Mouse (Mus musculus): ENCODE results near the gene Ccl12.

Ccl12 gene

DNA sequence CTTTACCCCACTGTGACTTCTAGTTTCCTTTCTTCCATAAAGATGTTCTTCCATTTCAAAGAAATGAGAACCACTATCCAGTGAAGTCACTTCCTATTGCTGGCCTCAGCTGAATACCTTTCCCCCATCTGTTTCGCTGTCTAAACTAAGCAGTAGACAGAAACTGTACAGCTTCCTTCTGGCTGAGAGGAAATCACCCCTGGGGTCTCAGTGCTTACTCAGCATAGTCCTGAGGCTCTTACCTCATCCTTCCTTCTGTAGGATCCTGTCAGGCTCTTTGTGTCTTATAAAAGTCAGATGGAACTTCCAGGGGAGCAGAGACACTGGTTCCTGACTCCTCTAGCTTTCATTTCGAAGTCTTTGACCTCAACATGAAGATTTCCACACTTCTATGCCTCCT, at the start of gene Ccl12:
Ccl12 (plus strand) TSS at position 317 of the 400 bp plus-strand sequence.
- TF ChIP-seq GATA4 (IDR thresholded peaks at IDR 0.05; ENCODE audit: insufficient replicate concordance, low read length): no peak

GRCm38 (mm10) chr11:82053849-82054248, 47.8 kb upstream of the Ccl12 start:
- TF ChIP-seq GATA4 (IDR thresholded peaks at IDR 0.05; ENCODE audit: insufficient replicate concordance, low read length): no peak

- TF ChIP-seq GATA4 (IDR thresholded peaks at IDR 0.05; ENCODE audit: insufficient replicate concordance, low read length): no peak
These were observed 44.0 kb upstream of the Ccl12 start, which contains the start of gene Ccl11 for GRCm38 (mm10) chr11:82057646-82058045. Ccl11 (plus strand) TSS chr11:82057823.

- no peak for TF ChIP-seq GATA4 (IDR thresholded peaks at IDR 0.05; ENCODE audit: insufficient replicate concordance, low read length)
These were observed 39.4 kb upstream of the Ccl12 start for GRCm38 (mm10) chr11:82062226-82062625.

- no peak for TF ChIP-seq GATA4 (IDR thresholded peaks at IDR 0.05; ENCODE audit: insufficient replicate concordance, low read length)
These were observed 38.2 kb upstream of the Ccl12 start for GRCm38 (mm10) chr11:82063454-82063853.

- TF ChIP-seq GATA4 (IDR thresholded peaks at IDR 0.05; ENCODE audit: insufficient replicate concordance, low read length): no peak
These were observed 34.6 kb upstream of the Ccl12 start for GRCm38 (mm10) chr11:82066953-82067571.

DNA sequence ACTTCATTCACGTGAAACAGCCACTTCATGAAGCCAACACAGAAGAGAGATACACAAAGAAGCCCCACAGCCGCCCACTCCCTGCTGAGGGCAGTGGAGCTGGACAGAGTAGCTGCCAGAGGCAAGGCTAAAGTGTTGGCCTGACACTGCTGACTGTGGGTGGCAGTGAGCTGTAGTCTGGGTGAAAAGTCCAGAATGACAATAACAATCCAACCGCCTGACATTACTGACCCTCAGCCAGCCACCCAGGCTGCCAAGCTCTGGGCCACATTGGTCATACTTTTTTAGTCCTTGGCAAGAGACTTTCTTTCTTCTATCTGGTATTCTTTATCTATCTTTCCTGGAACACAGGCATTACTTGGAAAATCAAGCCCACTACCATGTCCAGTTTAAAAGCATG, 30.6 kb upstream of the Ccl12 start:
- no peak for TF ChIP-seq GATA4 (IDR thresholded peaks at IDR 0.05; ENCODE audit: insufficient replicate concordance, low read length)

DNA sequence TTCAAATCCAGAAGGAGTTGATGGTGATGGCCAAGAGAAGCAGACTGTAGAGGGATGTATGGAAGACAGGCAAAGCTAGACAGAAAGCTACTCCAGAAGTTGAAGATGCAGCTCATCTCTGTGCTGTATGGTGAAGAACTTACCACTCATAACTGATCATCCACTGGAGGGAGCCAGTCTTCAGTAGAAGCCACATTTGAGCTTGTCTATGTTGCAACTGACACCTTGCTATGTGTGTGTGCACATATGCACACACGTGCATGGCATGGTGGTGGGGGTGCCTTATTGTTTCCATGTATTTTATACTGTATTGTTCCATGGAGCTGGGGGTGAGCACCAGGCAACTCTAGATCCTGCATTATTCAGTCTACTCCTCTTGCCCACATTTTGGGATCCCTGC, 29.3 kb upstream of the Ccl12 start:
- no peak for TF ChIP-seq GATA4 (IDR thresholded peaks at IDR 0.05; ENCODE audit: insufficient replicate concordance, low read length)

- TF ChIP-seq GATA4 (IDR thresholded peaks at IDR 0.05; ENCODE audit: insufficient replicate concordance, low read length): no peak
These were observed 28.7 kb upstream of the Ccl12 start for GRCm38 (mm10) chr11:82072984-82073383.

GRCm38 (mm10) chr11:82073686-82074085, 28.0 kb upstream of the Ccl12 start:
- TF ChIP-seq GATA4 (IDR thresholded peaks at IDR 0.05; ENCODE audit: insufficient replicate concordance, low read length): no peak

GRCm38 (mm10) chr11:82077031-82077430, 24.6 kb upstream of the Ccl12 start:
- no peak for TF ChIP-seq GATA4 (IDR thresholded peaks at IDR 0.05; ENCODE audit: insufficient replicate concordance, low read length)

- TF ChIP-seq GATA4 (IDR thresholded peaks at IDR 0.05; ENCODE audit: insufficient replicate concordance, low read length): no peak
These were observed 23.4 kb upstream of the Ccl12 start for GRCm38 (mm10) chr11:82078136-82078730.

DNA sequence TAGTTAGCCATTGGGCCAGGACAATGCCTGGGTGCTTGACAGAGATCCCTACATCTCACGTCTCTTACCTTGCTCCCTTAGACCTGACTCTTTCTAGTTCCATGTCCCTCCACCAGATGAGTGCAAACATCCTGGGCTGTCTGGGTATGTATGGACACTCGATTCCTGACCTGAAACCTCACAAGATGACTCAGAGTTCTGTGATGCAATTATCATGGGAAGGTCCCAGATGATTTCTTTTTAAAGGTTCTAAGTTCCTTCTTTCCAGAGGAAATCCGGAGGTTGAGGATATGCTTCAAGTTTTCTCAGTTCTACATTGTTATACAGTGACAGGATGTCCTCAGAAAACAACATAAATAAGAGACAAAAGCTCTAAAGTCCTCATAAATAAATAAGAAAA, 20.8 kb upstream of the Ccl12 start:
- TF ChIP-seq GATA4 (IDR thresholded peaks at IDR 0.05; ENCODE audit: insufficient replicate concordance, low read length): no peak

DNA sequence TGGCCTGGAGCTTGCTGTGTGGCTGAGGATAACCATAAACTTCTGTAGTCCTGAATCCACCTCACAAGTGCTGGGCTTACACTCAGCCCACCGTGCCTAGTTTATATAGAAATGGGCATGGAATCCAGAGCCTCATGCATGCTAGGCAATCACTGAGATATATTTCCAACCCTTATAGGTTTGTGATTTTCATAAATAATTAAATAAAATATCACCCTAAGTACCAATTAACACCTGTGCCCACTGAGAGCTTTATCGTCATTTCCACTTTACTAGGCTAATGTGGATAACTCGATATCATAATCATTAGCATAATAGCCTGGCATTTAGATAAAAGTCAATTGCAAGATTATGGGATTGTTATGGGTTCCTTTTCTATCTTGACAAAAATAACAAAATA, 17.3 kb upstream of the Ccl12 start:
- no peak for TF ChIP-seq GATA4 (IDR thresholded peaks at IDR 0.05; ENCODE audit: insufficient replicate concordance, low read length)

- TF ChIP-seq GATA4 (IDR thresholded peaks at IDR 0.05; ENCODE audit: insufficient replicate concordance, low read length): no peak
These were observed 1.9 kb upstream of the Ccl12 start for GRCm38 (mm10) chr11:82099511-82100323.

GRCm38 (mm10) chr11:82101087-82101486, 558 bp upstream of the Ccl12 start:
- no peak for TF ChIP-seq GATA4 (IDR thresholded peaks at IDR 0.05; ENCODE audit: insufficient replicate concordance, low read length)

All from liver, adult (tissue).